Mouse (Mus musculus) embryonic fibroblast, embryonic 13.5 days (primary cell): Measurements from ENCODE around the gene Asxl2.

Experiments used
- CTCF ChIP-seq: IDR thresholded peaks from 2 replicates; pipeline ENCODE4 v1.5.1; 2011; ENCODE audit warnings: mild to moderate bottlenecking, control low read depth, low read length, moderate library complexity, borderline replicate concordance; ENCODE audit not compliant: insufficient read depth
- POLR2A ChIP-seq: IDR thresholded peaks from 2 replicates; pipeline ENCODE4 v1.6.1; 2011; ENCODE audit warnings: low read depth, mild to moderate bottlenecking, control low read depth, low read length, moderate library complexity

DNA sequence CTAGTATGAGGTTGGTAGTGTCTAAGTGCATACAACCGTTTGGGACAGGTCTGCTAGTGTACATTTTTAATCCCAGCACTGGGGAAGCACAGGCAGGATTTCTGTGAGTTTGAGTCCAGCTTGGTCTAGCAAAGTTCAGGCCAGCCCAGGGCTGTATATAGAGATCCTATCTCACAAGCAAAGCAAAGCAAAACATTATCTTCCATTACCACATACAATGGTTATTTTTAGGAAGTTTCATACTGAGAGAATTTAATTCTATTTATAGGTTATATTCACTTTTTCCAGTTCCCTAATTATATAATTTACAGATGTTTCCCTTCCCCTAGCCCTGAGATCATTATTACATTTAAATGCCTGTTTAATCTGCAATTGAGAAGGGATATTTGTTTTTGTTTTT, 35.4 kb upstream of the Asxl2 start:
- TF ChIP-seq POLR2A: no peak
- TF ChIP-seq CTCF: no peak
